Mouse (Mus musculus): ENCODE results near the gene Mslnl.

Mslnl gene

DNA sequence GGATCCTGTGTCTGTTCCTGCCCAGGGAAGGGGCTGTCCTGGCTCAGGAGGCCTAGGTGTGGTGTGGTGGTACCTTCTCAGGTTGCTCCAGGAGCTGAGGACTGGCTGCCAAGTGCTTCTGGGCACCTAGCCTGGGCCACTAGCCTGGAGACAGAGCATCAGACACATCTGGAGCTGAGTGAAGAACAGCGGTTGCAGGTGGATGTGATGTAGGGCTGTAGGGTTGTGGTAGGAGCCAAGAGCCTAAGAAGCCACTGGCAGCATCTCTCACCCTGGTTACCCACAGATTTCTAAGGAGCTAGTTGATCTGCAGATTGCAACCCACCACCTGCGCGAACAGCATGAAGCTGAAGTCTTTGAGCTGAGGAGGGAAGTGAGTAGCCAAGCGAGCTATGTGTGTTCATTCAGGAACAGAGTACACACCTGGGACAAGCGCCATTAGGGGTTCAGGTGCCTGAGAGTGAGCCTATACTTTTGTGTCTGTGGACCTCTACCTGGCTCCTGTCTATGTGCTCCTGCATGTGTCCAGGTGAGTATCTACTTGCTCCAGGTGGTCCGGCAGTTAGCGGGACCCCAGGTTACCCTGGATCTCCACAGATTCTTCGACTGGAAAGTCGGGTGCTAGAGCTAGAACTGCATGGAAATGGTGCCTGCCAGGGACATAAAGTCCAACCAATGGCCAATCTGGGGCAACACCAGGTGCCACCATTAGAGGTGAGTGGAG, 51.1 kb downstream of the Mslnl start:
- DNase-seq, result no peak

DNA sequence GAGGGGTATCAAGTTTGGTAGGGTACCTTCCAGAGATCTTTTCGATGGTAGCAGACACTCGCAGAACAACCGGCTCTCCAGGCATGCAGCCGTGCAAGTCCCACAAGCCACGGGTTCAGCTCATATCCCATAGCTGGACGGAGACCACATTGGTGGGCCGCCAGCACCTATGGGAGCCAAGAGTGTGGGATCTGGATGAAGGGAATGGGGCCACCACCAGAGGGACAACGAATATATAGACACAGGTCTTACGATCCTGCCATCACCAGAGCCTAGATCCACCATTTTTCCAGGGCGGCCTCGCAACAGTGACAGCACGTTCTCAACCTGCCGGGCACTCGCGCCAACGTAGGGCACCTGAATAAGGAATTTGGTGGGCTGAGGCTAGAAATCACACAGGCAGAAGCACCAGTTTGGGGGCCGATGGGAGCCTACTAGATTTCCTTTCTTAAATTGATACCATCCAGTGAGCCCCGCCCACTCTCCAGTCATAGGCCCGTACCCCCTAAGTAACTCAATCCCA, 55.5 kb downstream of the Mslnl start:
- DNase-seq, result no peak

- DNase-seq, result peak; percentile 88
Measured at GRCm38 (mm10) chr17:25791843-25792527, 56.1 kb downstream of the Mslnl start.

DNA sequence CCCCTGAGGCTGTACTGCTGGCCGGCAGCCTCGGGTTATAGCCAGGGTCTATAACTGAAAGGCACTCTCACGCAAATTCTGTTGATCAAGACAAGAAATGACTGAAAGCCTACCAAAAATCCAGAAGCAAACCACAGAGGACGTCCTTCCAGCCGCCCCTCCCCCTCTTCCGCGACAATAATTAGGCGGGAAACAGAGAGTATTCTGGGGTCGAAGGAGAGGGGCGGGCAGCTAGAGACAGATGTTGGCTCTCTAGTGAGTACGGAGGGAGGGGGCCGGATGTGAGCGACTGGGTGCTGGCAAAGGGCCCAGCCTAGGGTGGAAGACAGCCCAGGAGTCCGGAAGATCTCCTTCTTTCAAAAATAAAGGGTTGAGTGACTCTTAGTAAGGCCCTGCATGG, 56.8 kb downstream of the Mslnl start, which contains the start of gene Fam173a:
Gene Fam173a, minus strand, starts transcription at position 287 of the 400 bp plus-strand sequence.
- DNase-seq, result peak; percentile 92

DNA sequence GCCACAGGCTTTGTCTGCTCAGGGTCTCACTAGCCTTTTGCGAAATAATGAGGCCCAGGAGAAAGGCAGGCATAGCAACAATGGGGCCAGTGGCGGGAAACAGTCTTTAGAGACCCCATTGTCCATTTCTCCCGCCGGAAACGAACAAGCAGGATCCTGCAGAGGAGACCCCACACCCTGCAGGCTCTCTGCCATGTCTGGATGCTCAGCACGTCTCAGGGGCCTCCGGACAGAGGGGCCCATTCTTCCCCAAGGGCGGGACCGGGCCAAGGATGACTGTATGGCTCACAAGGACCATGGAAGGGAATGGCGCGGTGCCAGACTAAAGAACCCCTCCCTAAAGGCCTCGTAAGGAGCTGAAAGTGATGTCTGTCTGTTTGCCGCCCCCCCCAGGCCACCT, 58.4 kb downstream of the Mslnl start:
- no peak for DNase-seq

- DNase-seq, result no peak
Measured at GRCm38 (mm10) chr17:25794998-25795397, 59.2 kb downstream of the Mslnl start.

DNA sequence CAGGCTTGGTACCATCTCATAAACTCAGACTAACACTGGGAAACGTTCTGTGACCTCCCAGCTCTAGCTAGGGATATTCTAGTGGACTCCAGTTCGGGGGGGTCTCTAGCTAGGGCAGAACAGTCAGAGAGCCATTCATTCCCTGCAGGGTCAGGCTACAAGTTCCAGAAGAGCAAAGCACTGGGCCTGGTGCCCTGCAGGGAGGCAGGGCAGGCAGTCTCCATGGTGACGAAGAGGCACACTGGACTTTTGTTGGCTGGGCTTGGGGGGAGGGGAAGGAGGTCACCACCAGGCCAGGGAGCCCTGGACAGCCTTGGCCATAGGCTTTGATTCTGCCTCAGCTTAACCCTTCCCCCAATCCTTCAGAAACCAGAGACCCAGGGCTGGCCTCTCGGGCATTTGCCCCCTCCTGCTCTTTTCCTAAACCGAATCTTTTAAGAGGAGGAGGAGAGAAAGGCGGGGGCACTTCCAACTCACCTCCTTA, 59.8 kb downstream of the Mslnl start, which contains the start of gene AC134908.4:
Gene AC134908.4, minus strand, starts transcription at position 51 of the 484 bp plus-strand sequence.
- DNase-seq, result peak; percentile 80

DNA sequence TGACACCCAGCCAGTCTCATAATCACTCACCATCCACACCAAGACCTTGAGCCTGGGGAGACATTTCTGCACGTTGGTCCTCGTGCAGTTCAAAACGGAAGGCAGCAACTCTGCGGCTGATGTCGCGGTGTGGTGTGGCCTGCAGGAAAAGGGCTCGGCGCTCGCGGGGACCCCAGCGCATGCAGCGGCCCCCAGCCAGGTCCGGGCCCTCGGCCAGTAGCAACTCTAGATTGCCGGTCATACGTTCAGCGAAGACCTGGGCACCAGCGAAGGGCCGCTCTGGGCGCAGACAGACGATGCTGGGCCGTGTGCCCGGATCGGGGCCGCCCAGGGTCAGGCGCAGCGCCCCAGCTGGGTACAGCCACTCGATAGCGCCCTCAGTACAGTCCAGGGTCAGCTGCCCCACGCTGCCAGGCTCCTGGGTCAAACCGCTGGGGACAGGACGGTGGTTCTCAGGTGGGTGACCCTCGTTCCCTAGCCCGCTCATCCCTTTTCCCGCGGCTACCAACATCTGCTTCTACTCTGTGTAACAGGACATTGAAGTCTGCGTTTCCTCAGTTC, 60.4 kb downstream of the Mslnl start:
- peak; percentile 54 for DNase-seq

DNA sequence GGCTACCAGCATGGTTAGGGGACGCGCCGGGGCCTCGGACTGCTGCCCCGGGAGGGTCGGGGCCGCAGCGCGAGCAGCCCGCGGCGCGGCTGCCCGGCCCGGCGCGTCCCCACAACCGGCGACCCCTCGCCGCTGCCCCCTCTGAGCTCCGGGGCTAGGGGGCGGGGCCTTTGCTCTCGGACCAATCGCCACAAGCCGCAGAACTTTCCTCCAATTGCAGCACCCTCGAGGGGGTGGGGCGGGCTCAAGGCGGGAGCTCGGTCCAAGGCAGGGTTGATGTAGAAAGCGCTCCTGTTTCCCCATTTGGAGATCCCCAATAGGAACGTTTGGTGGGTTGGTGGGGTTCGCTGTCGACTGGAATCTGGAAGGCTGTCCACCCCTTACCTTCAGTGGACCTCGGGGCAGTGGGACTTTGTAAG, 61.1 kb downstream of the Mslnl start, which contains the start of gene Metrn:
Gene Metrn, minus strand, starts transcription at position 186 of the 419 bp plus-strand sequence.
- peak; percentile 93 for DNase-seq
